Mouse (Mus musculus) heart, embryonic 14.5 days (tissue): ENCODE measurements around the gene Gm10964. TPM values are rescaled to one million over a fixed set of nuclear protein-coding genes. Genes with fewer than 3 reads are reported as not detected.
"Not testable (repeated sequence)": the region's sequence is repeated elsewhere in the genome, so short reads cannot be mapped to it uniquely, and the experiment has no call there.

Source experiments
- ATAC-seq: fragments of 200-750 bp; cut with Nextera tagmentation; 2 replicates; pipeline ENCODE4 v1.8.0; 2017; ENCODE audit warnings: low read depth, moderate TSS enrichment; ENCODE audit not compliant: insufficient number of reproducible peaks, insufficient read depth, low FRiP score
- H3K27ac ChIP-seq, 2 experiments: fragments of 200-500 bp in 1 of 2; fragments of 300-500 bp in 1 of 2; sonication (generic) in 1 of 2; replicated peaks in 1 of 2; 2 replicates each; pipeline ENCODE4 v1.5.1; 2012 to 2014; ENCODE audit warnings: low read depth in 2 of 2, low read length in 2 of 2, control low read depth in 1 of 2, mild to moderate bottlenecking in 1 of 2, mixed read lengths in 1 of 2; ENCODE audit not compliant: control insufficient read depth in 1 of 2, insufficient read depth in 1 of 2
- H3K27me3 ChIP-seq: fragments of 300-500 bp; sonication (generic); 2 replicates; pipeline ENCODE4 v1.6.1; 2014; ENCODE audit warnings: mild to moderate bottlenecking, low read length, control low read depth; ENCODE audit not compliant: control insufficient read depth, insufficient read depth
- H3K36me3 ChIP-seq: fragments of 300-500 bp; sonication (generic); 2 replicates; pipeline ENCODE4 v1.6.1; 2014; ENCODE audit warnings: mild to moderate bottlenecking, control low read depth, low read length, mixed read lengths; ENCODE audit not compliant: control insufficient read depth, insufficient read depth
- H3K4me1 ChIP-seq, 2 experiments: fragments of 200-500 bp in 1 of 2; fragments of 300-500 bp in 1 of 2; sonication (generic) in 1 of 2; 2 replicates each; pipeline ENCODE4 v1.6.1; 2012 to 2014; ENCODE audit warnings: low read length in 2 of 2, control low read depth in 1 of 2, mixed read lengths in 1 of 2; ENCODE audit not compliant: control insufficient read depth in 2 of 2, insufficient read depth in 2 of 2
- H3K4me2 ChIP-seq: fragments of 300-500 bp; sonication (generic); 2 replicates; pipeline ENCODE4 v1.6.1; 2014; ENCODE audit warnings: mild to moderate bottlenecking, low read length
- H3K4me3 ChIP-seq, 2 experiments: fragments of 200-500 bp in 1 of 2; fragments of 300-500 bp in 1 of 2; sonication (generic) in 1 of 2; 2 replicates each; pipeline ENCODE4 v1.5.1; 2012 to 2014; ENCODE audit warnings: low read length in 2 of 2, mild to moderate bottlenecking in 2 of 2, control low read depth in 1 of 2, low read depth in 1 of 2, moderate library complexity in 1 of 2; ENCODE audit not compliant: control insufficient read depth in 1 of 2, insufficient read depth in 1 of 2
- H3K9ac ChIP-seq: fragments of 300-500 bp; sonication (generic); 2 replicates; pipeline ENCODE4 v1.6.1; 2014; ENCODE audit warnings: mild to moderate bottlenecking, low read length
- H3K9me3 ChIP-seq: fragments of 300-500 bp; sonication (generic); 2 replicates; pipeline ENCODE4 v1.6.1; 2016; ENCODE audit warnings: low read length, control low read depth; ENCODE audit not compliant: control insufficient read depth
- WGBS: fragments of 180-500 bp; shearing (Covaris S2); extraction: QIAGEN DNeasy Blood & Tissue Kit; methylation state at CpG from one replicate; pipeline ENCODE4 v1.1.7; 2014; 5-methylcytosine and 5-hydroxymethylcytosine counted together
- polyA plus RNA-seq: library from polyadenylated mRNA; unstranded; fragments of >200 nt; fragmentation: Nextera tagmentation; extraction: Ambion mirVana; gene quantifications from 2 replicates; pipeline ENCODE4 v1.2.1, GENCODE M21; 2014

Gene Gm10964
- polyA plus RNA-seq, 1 experiment from 2014 or later: not detected

DNA sequence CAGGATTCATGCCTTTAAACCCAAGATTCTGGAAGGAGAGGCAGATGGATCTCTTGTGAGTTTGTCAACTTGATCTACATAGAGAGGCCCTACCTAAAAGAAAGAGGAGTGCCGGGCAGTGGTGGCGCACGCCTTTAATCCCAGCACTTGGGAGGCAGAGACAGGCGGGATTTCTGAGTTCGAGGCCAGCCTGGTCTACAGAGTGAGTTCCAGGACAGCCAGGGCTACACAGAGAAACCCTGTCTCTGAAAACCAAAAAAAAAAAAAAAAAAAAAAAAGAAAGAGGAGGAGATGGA lies 52.9 kb downstream of the Gm10964 start:
- not testable (repeated sequence) for H3K4me3 ChIP-seq, H3K9ac ChIP-seq, H3K27ac ChIP-seq, H3K36me3 ChIP-seq, ATAC-seq, H3K9me3 ChIP-seq, H3K27me3 ChIP-seq
- peaks cover 3 to 25% of the 10 kb centered on the region in 2 experiments for H3K4me1 ChIP-seq
- WGBS: 66% methylated on average over 5 of the region's 5 CpGs
- H3K4me2 ChIP-seq: peak overlapping the region; percentile 73

DNA sequence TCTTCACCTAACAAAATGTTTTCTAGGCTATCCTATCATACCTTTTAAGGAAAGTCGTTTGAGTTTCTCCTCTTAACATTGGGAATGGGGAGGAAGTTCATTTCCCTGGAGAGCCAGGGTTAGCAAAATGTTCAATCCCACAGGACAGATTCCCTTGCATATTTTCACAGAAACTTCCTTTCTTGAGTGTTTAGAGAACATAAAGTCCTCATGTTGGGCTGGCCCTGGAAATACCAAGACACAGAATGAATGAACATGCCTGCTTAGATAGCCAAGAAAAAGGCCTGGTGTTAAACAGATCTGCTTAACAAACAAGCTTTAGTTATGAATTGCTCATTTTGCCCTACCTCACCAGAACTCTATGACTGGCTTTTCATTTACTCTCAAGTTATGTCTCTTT lies 53.4 kb downstream of the Gm10964 start:
- no peaks in the 10 kb centered on the region for H3K36me3 ChIP-seq
- H3K27ac ChIP-seq: no peak overlapping the region
- no peaks in the 10 kb centered on the region for H3K27me3 ChIP-seq
- no peak overlapping the region for H3K4me3 ChIP-seq
- WGBS: 50% methylated on average over 1 of the region's 1 CpGs
- peaks cover 3 to 22% of the 10 kb centered on the region in 2 experiments for H3K4me1 ChIP-seq
- H3K9ac ChIP-seq: no peak overlapping the region
- no peaks in the 10 kb centered on the region for H3K9me3 ChIP-seq
- no peak overlapping the region for H3K4me2 ChIP-seq
- ATAC-seq: no peak

Other genes starting within 250 kb of the Gm10964 start
- gene Syt6, start 164.1 kb upstream of the Gm10964 start, polyA plus RNA-seq: 0.14 TPM in 1 of 2 replicates, not detected in the other
- not detected in 2 replicates for gene Atg4a-ps, start 93.3 kb upstream of the Gm10964 start, polyA plus RNA-seq
- 23.5 and 27.4 TPM in 2 replicates for gene Olfml3, start 1.4 kb upstream of the Gm10964 start, polyA plus RNA-seq
- gene Hipk1, start 52.2 kb downstream of the Gm10964 start, polyA plus RNA-seq: 14.4 and 15.3 TPM in 2 replicates
- gene Dclre1b, start 70.1 kb downstream of the Gm10964 start, polyA plus RNA-seq: 19.8 and 23.6 TPM in 2 replicates
- gene Ap4b1, start 70.2 kb downstream of the Gm10964 start, polyA plus RNA-seq: 16.6 and 18.9 TPM in 2 replicates
- 0.39 TPM in 1 of 2 replicates, not detected in the other for gene Gm43064, start 70.2 kb downstream of the Gm10964 start, polyA plus RNA-seq
- 0.23 and 0.31 TPM in 2 replicates for gene Bcl2l15, start 93.2 kb downstream of the Gm10964 start, polyA plus RNA-seq
- 0.99 and 1.1 TPM in 2 replicates for gene Ptpn22, start 120.4 kb downstream of the Gm10964 start, polyA plus RNA-seq
- gene Rsbn1, start 174.8 kb downstream of the Gm10964 start, polyA plus RNA-seq: 6.8 and 7.0 TPM in 2 replicates
- 16.5 and 17.6 TPM in 2 replicates for gene Phtf1, start 228.7 kb downstream of the Gm10964 start, polyA plus RNA-seq